Mouse (Mus musculus) erythroid progenitor cell, adult 5-6 weeks (primary cell): ENCODE measurements around the gene Adgre1. TPM values are rescaled to one million over a fixed set of nuclear protein-coding genes. Genes with fewer than 3 reads are reported as not detected.

Source experiments
- total RNA-seq, 2 experiments: library from RNA; stranded (forward) in 1 of 2; stranded (reverse) in 1 of 2; fragments of 150-400 nt in 1 of 2; fragments of 186-747, 209-891 nt in 1 of 2; gene quantifications; 2 replicates each; pipeline versions ENCODE4 v1.2.3 to v1.2.4; 2015 to 2017; ENCODE audit warnings: low replicate concordance in 2 of 2

Gene Adgre1
- total RNA-seq, 2 experiments from 2014 or later = 7.1 to 13.1 TPM

Other genes starting within 250 kb of the Adgre1 start
- gene Cd70, start 208.9 kb upstream of the Adgre1 start, total RNA-seq (2015; ENCODE audit: low replicate concordance) = not detected in 2 replicates
- not detected in 2 replicates for gene Cd70, start 208.9 kb upstream of the Adgre1 start, total RNA-seq (2017; ENCODE audit: low replicate concordance)
- gene Tnfsf14, start 164.5 kb upstream of the Adgre1 start, total RNA-seq (2015; ENCODE audit: low replicate concordance) = 1.7 and 2.5 TPM in 2 replicates
- gene Tnfsf14, start 164.5 kb upstream of the Adgre1 start, total RNA-seq (2017; ENCODE audit: low replicate concordance) = 1.4 TPM in 1 of 2 replicates, not detected in the other
- 128 and 134 TPM in 2 replicates for gene C3, start 130.6 kb upstream of the Adgre1 start, total RNA-seq (2015; ENCODE audit: low replicate concordance)
- 69.4 and 132 TPM in 2 replicates for gene C3, start 130.6 kb upstream of the Adgre1 start, total RNA-seq (2017; ENCODE audit: low replicate concordance)
- 4.7 and 10.1 TPM in 2 replicates for gene Gpr108, start 110.2 kb upstream of the Adgre1 start, total RNA-seq (2015; ENCODE audit: low replicate concordance)
- gene Gpr108, start 110.2 kb upstream of the Adgre1 start, total RNA-seq (2017; ENCODE audit: low replicate concordance) = 2.8 and 4.4 TPM in 2 replicates
- gene Trip10, start 109.2 kb upstream of the Adgre1 start, total RNA-seq (2015; ENCODE audit: low replicate concordance) = not detected in 2 replicates
- gene Trip10, start 109.2 kb upstream of the Adgre1 start, total RNA-seq (2017; ENCODE audit: low replicate concordance) = 7.1 TPM in 1 of 2 replicates, not detected in the other
- 19.1 and 20.1 TPM in 2 replicates for gene Vav1, start 79.6 kb upstream of the Adgre1 start, total RNA-seq (2015; ENCODE audit: low replicate concordance)
- gene Vav1, start 79.6 kb upstream of the Adgre1 start, total RNA-seq (2017; ENCODE audit: low replicate concordance) = 19.4 and 44.5 TPM in 2 replicates
- not detected in 2 replicates for gene Vmn2r120, start 186.8 kb downstream of the Adgre1 start, total RNA-seq (2015; ENCODE audit: low replicate concordance)
- not detected in 2 replicates for gene Vmn2r120, start 186.8 kb downstream of the Adgre1 start, total RNA-seq (2017; ENCODE audit: low replicate concordance)